Mouse (Mus musculus) megakaryocyte-erythroid progenitor cell, adult 5 weeks (primary cell): ENCODE data around the gene Pkp4. TPM values are rescaled to one million over a fixed set of nuclear protein-coding genes. Genes with fewer than 3 reads are reported as not detected.

ENCODE experiments used
- polyA plus RNA-seq: library from polyadenylated mRNA; stranded (reverse); fragments of >175 nt; gene quantifications from 2 replicates; pipeline ENCODE4 v1.2.3, GENCODE M21; 2012

Gene Pkp4
- polyA plus RNA-seq, result 20.1 and 25.9 TPM in 2 replicates

DNA sequence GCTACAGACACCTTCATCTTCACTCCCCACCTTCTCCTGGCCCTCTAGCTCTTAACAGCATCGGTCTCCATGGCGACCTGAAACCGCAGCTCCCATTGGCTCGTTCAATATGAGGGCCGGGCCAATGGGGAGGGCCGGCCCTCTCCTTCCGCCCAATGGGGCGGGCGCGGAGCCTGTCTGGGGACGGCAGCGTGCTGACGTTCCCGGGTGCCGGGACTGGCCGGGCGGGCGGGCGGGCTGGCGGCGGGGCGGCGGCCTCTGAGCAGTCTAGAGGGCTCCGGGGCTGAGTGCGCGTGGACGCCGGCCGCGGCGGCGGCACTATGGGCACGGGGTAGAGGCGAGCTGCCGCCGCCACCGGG is at the start of gene Pkp4, which contains the start of gene Ccdc148:
TSS of gene Pkp4 (plus strand) at position 246 of the 359 bp plus-strand sequence.
TSS of gene Ccdc148 (minus strand) at position 79 of the 359 bp plus-strand sequence.

Other genes starting within 250 kb of the Pkp4 start
- gene Ccdc148, start 167 bp upstream of the Pkp4 start, polyA plus RNA-seq, result not detected in 2 replicates